Mouse (Mus musculus): Measurements from ENCODE around the gene Depdc1a.

DNA sequence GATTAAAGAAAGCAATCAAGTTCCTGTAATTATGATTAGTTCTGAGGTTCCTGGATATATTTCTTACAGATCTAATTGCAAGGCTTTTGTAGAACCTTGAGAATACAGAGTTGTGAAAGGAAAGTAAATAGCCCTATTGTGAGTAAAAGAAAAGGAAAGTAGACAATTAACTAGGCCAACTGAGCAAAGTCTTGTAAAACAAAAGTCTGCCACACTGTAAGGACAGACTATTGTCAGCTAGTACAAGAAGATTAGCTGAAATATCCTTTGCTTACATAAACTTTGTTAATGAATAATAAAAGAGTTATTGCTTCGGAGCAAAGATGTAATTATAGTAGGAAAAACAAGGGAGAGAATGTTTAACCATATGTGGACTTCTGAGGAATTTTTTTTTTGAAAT lies 25.2 kb upstream of the Depdc1a start:
- TF ChIP-seq CTCF (IDR thresholded peaks at IDR 0.05; ENCODE audit: low read depth), result no peak
- no peak for TF ChIP-seq EP300 (IDR thresholded peaks at IDR 0.05; ENCODE audit: low read depth)

Data from liver, postnatal 0 days (tissue).